Mouse (Mus musculus): ENCODE data around the gene Pde8b. TPM values are rescaled to one million over a fixed set of nuclear protein-coding genes. Genes with fewer than 3 reads are reported as not detected.
"Not testable (repeated sequence)": the region's sequence is repeated elsewhere in the genome, so short reads cannot be mapped to it uniquely, and the experiment has no call there.

The Pde8b gene
- total RNA-seq, 2 experiments from 2014 or later, result 4.0 to 4.4 TPM

GRCm38 (mm10) chr13:95222569-95223426 is 27.3 kb downstream of the Pde8b start:
- DNase-seq (ENCODE audit: low spot score in 2 of 2), result peak; percentile 20 to 23

GRCm38 (mm10) chr13:95221882-95222568 is 28.1 kb downstream of the Pde8b start:
- DNase-seq (ENCODE audit: low spot score in 2 of 2), result no peak

GRCm38 (mm10) chr13:95215661-95216170 is 34.4 kb downstream of the Pde8b start:
- not testable (repeated sequence) for DNase-seq (ENCODE audit: low spot score in 2 of 2)

- DNase-seq (ENCODE audit: low spot score in 2 of 2), result no peak
These were observed 37.8 kb downstream of the Pde8b start for GRCm38 (mm10) chr13:95212320-95212719.

GRCm38 (mm10) chr13:95207301-95207700 is 42.8 kb downstream of the Pde8b start:
- not testable (repeated sequence) for DNase-seq (ENCODE audit: low spot score in 2 of 2)

GRCm38 (mm10) chr13:95202151-95202758 is 47.9 kb downstream of the Pde8b start:
- DNase-seq (ENCODE audit: low spot score in 2 of 2), result no peak

- no peak for DNase-seq (ENCODE audit: low spot score in 2 of 2)
These were observed 49.3 kb downstream of the Pde8b start for GRCm38 (mm10) chr13:95200817-95201216.

GRCm38 (mm10) chr13:95200036-95200435 is 50.1 kb downstream of the Pde8b start:
- no peak for DNase-seq (ENCODE audit: low spot score in 2 of 2)

GRCm38 (mm10) chr13:95196106-95196705 is 53.9 kb downstream of the Pde8b start:
- no peak for DNase-seq (ENCODE audit: low spot score in 2 of 2)

- DNase-seq (ENCODE audit: low spot score in 2 of 2), result no peak
These were observed 58.2 kb downstream of the Pde8b start for GRCm38 (mm10) chr13:95191951-95192350.

- no peak for DNase-seq (ENCODE audit: low spot score in 2 of 2)
These were observed 61.0 kb downstream of the Pde8b start for GRCm38 (mm10) chr13:95189111-95189510.

GRCm38 (mm10) chr13:95187153-95187665 is 62.9 kb downstream of the Pde8b start:
- no peak for DNase-seq (ENCODE audit: low spot score in 2 of 2)

- DNase-seq (ENCODE audit: low spot score in 2 of 2), result no peak
These were observed 63.4 kb downstream of the Pde8b start for GRCm38 (mm10) chr13:95186741-95187035.

GRCm38 (mm10) chr13:95185891-95186740 is 64.0 kb downstream of the Pde8b start:
- DNase-seq (ENCODE audit: low spot score in 2 of 2), result no peak

- DNase-seq (ENCODE audit: low spot score in 2 of 2), result no peak
These were observed 66.5 kb downstream of the Pde8b start for GRCm38 (mm10) chr13:95183686-95184085.

GRCm38 (mm10) chr13:95180208-95180607 is 69.9 kb downstream of the Pde8b start:
- no peak for DNase-seq (ENCODE audit: low spot score in 2 of 2)

- no peak for DNase-seq (ENCODE audit: low spot score in 2 of 2)
These were observed 72.8 kb downstream of the Pde8b start for GRCm38 (mm10) chr13:95177326-95177725.

GRCm38 (mm10) chr13:95176399-95176798 is 73.7 kb downstream of the Pde8b start:
- DNase-seq (ENCODE audit: low spot score in 2 of 2), result no peak

GRCm38 (mm10) chr13:95174253-95174652 is 75.9 kb downstream of the Pde8b start:
- DNase-seq (ENCODE audit: low spot score in 2 of 2), result no peak

GRCm38 (mm10) chr13:95172346-95172745 is 77.8 kb downstream of the Pde8b start:
- no peak for DNase-seq (ENCODE audit: low spot score in 2 of 2)

All from gastrocnemius, postnatal 4 days (tissue).